Mouse (Mus musculus): ENCODE measurements around the gene Swi5. TPM values are rescaled to one million over a fixed set of nuclear protein-coding genes. Genes with fewer than 3 reads are reported as not detected.
"Not testable (repeated sequence)": the region's sequence is repeated elsewhere in the genome, so short reads cannot be mapped to it uniquely, and the experiment has no call there.

Swi5 gene
- total RNA-seq, 2 experiments from 2014 or later = 117 to 120 TPM

GRCm38 (mm10) chr2:32314831-32315230 lies 27.0 kb upstream of the Swi5 start:
- DNase-seq = no peak
- intact Hi-C loops (cut with DNase I; ENCODE audit: low total_unique reads) = no loop called here

GRCm38 (mm10) chr2:32312318-32312964 lies 24.6 kb upstream of the Swi5 start:
- DNase-seq = peak; percentile 84
- intact Hi-C loops (cut with DNase I; ENCODE audit: low total_unique reads) = no loop called here

GRCm38 (mm10) chr2:32311443-32312317 lies 23.8 kb upstream of the Swi5 start:
- intact Hi-C loops (cut with DNase I; ENCODE audit: low total_unique reads) = no loop called here

DNA sequence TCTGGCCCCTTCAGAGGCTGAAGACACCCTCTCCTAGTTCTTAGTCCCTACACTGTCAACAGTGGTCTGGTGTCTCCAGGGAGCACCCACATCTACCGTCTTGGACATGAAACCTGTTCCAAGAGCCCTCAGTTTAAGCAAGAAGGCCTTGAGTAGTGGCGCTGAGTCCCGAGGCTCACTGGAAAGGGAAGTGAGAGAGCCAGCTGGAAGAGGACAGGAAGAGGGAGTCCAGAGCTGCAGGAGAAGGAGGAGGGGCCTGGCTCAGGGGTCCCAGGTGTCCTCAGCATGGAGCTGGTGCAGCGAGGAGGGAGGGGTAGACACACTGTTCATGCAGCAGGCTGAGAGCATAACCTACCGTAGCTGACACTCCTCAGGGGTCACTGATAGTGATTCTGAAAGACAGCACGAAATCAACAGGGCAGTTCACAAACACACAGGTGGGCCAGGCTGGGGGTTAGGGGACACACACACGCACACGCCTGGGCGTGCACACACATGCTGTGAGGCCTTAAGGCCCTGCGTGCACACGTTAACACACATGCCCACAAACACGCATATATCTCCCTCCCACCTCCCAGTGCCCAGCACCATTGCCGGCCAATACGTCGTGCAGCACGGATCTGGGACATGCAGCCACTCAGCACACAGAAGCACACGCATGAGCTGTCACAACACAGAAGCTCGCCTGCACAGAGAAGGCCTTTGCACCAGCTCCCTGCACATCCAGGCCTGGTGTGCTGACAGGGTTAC lies 22.4 kb upstream of the Swi5 start:
- no peak for DNase-seq

More at GRCm38 (mm10) chr2:32311443-32312317, 23.8 kb upstream of the Swi5 start:
- DNase-seq = no peak

GRCm38 (mm10) chr2:32308870-32309568 lies 21.1 kb upstream of the Swi5 start:
- DNase-seq = no peak
- intact Hi-C loops (cut with DNase I; ENCODE audit: low total_unique reads) = loop anchor here (5.0 kb wide), 1 partner anchor 43 kb away; the partner anchor contains the start of genes Ciz1 and Dnm1

More for the DNA sequence above, 22.4 kb upstream of the Swi5 start:
- intact Hi-C loops (cut with DNase I; ENCODE audit: low total_unique reads) = no loop called here

DNA sequence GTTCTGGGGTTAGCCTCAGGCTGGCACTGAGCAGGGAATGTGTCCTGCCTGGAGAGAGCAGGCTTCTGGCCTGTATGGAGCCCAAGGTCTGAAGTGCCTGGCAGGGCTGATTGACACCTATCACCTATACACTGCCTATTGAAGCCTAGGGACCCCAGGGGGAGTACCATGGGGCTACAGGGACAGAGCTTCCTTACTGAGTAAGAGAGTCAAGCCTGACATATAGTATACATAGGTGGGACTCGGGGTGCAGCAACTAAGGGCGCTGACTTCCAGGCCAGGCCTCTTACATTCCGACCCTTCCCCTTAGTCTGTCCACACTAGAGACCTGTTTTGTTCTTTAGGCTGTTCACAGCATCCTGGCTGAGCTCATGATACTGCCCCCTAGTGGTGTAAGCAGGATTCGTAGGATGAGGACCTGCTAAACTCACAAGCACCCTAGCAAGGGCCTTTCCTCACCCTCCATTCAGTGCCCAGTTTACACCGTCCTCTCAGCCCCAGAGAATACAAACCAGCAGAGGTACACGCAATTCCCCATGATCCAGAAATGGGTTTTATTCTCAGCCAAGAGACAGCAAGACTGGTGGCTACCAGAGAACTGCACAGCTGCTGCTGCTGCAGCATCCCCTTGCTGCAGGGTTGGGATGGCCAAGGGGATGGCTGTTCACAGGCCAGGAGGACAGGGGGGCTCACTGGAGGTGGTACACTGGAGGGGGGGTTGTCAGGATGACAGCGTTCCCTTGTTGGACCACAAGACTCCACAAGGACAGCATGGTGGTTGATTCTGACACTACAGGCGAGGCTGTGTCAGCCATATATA lies 20.3 kb upstream of the Swi5 start:
- intact Hi-C loops (cut with DNase I; ENCODE audit: low total_unique reads) = loop anchor here (5.0 kb wide), 1 partner anchor 44 kb away; the partner anchor contains the start of genes Ciz1 and Dnm1
- peak; percentile 55 for DNase-seq

DNA sequence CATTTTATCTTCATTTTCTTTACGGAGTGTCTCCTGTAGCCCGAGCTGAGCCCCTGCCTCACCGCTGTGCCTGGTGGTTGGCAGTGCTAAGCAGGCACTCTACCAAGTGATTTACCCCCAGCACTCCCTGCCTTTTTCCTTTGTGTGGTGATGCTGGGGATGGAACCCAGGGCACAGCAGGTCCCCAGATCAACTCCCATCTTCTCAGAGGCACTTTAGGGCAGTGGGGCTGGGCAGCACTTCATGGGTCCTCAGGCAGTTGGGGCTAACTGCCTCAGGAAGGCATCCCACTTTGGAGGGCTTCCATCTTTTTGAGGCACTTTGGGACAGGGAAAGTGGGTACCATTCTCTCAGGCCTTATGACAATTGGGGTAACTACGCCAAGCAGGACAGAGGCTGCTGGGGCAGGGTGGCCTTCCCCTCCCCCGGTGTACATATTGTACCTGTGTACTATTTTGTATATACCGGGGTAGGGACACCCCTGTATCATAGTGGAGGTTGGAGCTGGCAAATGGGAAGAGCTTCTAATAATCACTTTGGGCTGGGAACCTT lies 19.4 kb upstream of the Swi5 start:
- DNase-seq = no peak
- intact Hi-C loops (cut with DNase I; ENCODE audit: low total_unique reads) = loop anchor here (5.0 kb wide), 1 partner anchor 45 kb away; the partner anchor contains the start of genes Ciz1 and Dnm1

- no peak for DNase-seq
- intact Hi-C loops (cut with DNase I; ENCODE audit: low total_unique reads) = loop anchor here (5.0 kb wide), 1 partner anchor 46 kb away; the partner anchor contains the start of genes Ciz1 and Dnm1
Measured at GRCm38 (mm10) chr2:32306176-32306575, 18.3 kb upstream of the Swi5 start.

GRCm38 (mm10) chr2:32305668-32306067 lies 17.8 kb upstream of the Swi5 start:
- intact Hi-C loops (cut with DNase I; ENCODE audit: low total_unique reads) = loop anchor here (5.0 kb wide), 1 partner anchor 47 kb away; the partner anchor contains the start of genes Ciz1 and Dnm1
- no peak for DNase-seq

DNA sequence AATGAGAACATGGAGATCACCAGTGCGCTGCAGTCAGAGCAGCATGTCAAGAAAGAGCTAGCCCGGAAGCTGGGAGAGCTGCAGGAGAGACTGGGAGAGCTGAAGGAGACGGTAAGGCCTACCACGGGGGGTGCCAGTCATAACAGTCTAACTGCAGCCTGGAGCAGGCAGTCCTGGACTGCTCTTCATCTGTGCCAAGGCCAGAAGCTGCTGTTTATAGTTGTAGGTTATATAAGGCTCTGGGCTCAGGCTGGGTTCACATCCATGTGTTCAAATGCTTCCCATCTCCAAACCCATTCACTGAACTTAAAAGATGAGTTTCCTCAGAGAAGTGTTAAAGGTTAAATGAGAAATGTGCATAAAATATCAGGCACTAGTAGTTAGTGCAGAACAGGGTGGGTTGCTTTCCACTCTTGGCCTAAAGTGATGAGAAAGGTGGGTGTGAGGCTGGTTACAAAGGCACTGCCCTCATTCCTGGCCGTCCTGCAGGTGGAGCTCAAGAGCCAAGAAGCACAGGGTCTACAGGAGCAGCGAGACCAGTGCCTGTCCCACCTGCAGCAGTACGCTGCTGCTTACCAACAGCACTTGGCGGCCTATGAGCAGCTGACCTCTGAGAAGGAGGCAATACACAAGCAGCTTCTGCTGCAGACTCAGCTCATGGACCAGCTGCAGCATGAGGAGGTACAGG lies 16.4 kb upstream of the Swi5 start:
- peak; percentile 56 for DNase-seq
- intact Hi-C loops (cut with DNase I; ENCODE audit: low total_unique reads) = no loop called here

DNA sequence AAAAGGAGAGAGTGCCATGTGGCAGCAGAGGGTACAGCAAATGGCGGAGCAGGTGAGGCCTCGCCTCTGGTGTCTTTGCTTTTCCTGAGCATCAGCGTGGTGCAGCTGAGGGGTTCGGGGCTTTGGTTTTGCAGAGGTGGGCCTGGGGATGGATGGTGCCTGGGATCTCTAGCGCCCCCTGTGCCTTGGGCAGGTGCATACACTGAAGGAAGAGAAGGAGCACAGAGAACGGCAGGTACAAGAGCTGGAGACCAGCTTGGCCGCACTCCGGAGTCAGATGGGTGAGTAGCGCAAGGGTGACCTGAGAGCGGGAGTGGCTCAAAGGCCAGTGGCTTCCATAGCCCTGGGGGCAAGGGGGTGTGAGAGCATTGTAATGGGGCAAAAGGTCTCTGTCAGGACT lies 15.1 kb upstream of the Swi5 start:
- intact Hi-C loops (cut with DNase I; ENCODE audit: low total_unique reads) = no loop called here
- DNase-seq = no peak

GRCm38 (mm10) chr2:32299469-32299868 lies 11.6 kb upstream of the Swi5 start:
- intact Hi-C loops (cut with DNase I; ENCODE audit: low total_unique reads) = no loop called here
- DNase-seq = no peak

DNA sequence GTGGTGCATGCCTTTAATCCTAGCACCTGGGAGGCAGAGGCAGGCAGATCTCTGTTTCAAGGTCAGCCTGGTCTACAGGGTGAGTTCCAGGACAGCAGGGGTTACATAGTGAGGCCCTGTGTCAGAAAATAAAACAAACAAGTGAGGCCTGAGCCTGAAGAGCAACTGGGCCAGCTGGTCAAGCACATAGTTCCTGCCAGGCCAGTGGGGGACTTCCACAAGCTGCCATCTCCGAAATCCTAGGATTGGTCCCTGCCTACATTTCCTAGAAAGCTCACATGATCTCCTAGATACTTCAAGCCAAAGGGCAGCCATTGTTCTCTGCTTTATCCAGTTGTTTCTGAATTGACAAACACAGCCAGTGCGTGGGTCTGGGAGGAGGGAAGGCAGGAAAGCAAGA lies 8.0 kb upstream of the Swi5 start:
- intact Hi-C loops (cut with DNase I; ENCODE audit: low total_unique reads); DNase-seq: not testable (repeated sequence)

GRCm38 (mm10) chr2:32295285-32295684 lies 7.4 kb upstream of the Swi5 start:
- intact Hi-C loops (cut with DNase I; ENCODE audit: low total_unique reads) = no loop called here
- DNase-seq = no peak

DNA sequence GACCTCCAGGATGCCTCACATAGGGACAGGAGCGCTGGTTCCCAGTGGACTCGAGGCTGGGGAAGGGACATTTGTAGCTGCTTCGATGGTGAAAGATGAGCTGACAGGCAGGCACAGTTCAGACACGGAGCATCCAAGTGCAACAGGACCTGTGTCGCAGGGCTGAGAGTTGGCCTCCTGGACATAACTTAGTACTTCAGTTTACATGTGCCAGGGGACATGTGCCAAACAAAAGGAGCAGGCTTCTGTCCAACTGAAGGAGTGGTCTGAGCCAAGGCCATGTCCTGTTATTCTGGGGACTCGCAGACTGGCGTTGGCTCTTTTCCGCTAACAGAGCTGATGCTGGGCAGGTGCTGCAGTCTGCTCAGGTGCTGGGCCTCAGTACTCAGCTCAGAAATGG lies 6.5 kb upstream of the Swi5 start:
- DNase-seq = peak; percentile 64
- intact Hi-C loops (cut with DNase I; ENCODE audit: low total_unique reads) = no loop called here

DNA sequence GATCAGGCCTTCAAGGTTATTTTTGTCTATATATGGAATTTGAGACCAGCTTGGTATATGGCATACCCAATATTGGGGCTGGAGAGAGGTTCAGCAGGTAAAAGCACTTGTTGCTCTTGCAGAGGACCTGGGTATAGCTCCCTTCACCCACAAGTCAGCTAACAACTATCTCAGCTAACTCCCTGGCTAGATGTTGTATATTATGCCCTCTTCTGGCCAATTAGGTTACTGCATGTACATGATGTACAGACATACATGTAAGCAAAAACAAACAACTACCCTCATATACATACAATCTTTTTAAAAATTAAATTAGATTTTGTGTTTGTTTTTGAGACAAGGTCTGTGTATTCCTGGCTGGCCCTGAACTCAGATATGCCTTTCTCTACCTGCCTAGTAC lies 1.7 kb upstream of the Swi5 start:
- intact Hi-C loops (cut with DNase I; ENCODE audit: low total_unique reads) = no loop called here

GRCm38 (mm10) chr2:32288371-32288931 lies 576 bp upstream of the Swi5 start:
- intact Hi-C loops (cut with DNase I; ENCODE audit: low total_unique reads) = no loop called here
- no peak for DNase-seq

More for the DNA sequence above, 1.7 kb upstream of the Swi5 start:
- DNase-seq = no peak

Data from gastrocnemius, postnatal 14 days (tissue).